Mouse (Mus musculus) CH12.LX (cell line): Measurements from ENCODE around the gene Hist1h4d. TPM values are rescaled to one million over a fixed set of nuclear protein-coding genes. Genes with fewer than 3 reads are reported as not detected.
"Not testable (repeated sequence)": the region's sequence is repeated elsewhere in the genome, so short reads cannot be mapped to it uniquely, and the experiment has no call there.

Experiments
- DNase-seq: peaks from one replicate; pipeline ENCODE4 v3.0.0-alpha.2; 2013; ENCODE audit errors: extremely low read depth
- H3K27ac ChIP-seq: 2 replicates; pipeline ENCODE4 v1.5.1; 2012; ENCODE audit warnings: low read depth, mild to moderate bottlenecking, control low read depth, moderate library complexity; ENCODE audit not compliant: insufficient read depth
- H3K27me3 ChIP-seq: replicated peaks from 2 replicates; pipeline ENCODE3; 2012; ENCODE audit warnings: inconsistent platforms
- H3K36me3 ChIP-seq, 2 experiments: replicated peaks in 1 of 2; 2 replicates each; pipeline versions ENCODE3 to v1.6.1; 2012; ENCODE audit warnings: inconsistent platforms in 1 of 2, low read length in 1 of 2, mild to moderate bottlenecking in 1 of 2, mixed read lengths in 1 of 2, moderate library complexity in 1 of 2; ENCODE audit not compliant: control insufficient read depth in 1 of 2, insufficient read depth in 1 of 2
- H3K4me1 ChIP-seq, 2 experiments: 2 replicates each; pipeline ENCODE4 v1.6.1; 2012; ENCODE audit warnings: inconsistent platforms in 1 of 2, moderate library complexity in 1 of 2; ENCODE audit not compliant: insufficient read depth in 2 of 2, control insufficient read depth in 1 of 2
- H3K4me2 ChIP-seq: 2 replicates; pipeline ENCODE4 v1.6.1; 2012; ENCODE audit warnings: low read depth, mild to moderate bottlenecking, control low read depth; ENCODE audit not compliant: poor library complexity, insufficient read depth, severe bottlenecking
- H3K4me3 ChIP-seq, 3 experiments: fragments of 150-350 bp in 1 of 3; sonication (generic) in 1 of 3; replicated peaks in 1 of 3; 2 replicates each; pipeline versions ENCODE3 to v1.5.1; 2011 to 2012; ENCODE audit warnings: low read depth in 2 of 3, low read length in 2 of 3, mild to moderate bottlenecking in 2 of 3, moderate library complexity in 2 of 3, control low read depth in 1 of 3, improper control_type of control experiment in 1 of 3, inconsistent platforms in 1 of 3, mixed read lengths in 1 of 3; ENCODE audit not compliant: poor library complexity in 1 of 3
- H3K79me2 ChIP-seq: replicated peaks from 2 replicates; pipeline ENCODE4 v1.6.1; 2012; ENCODE audit warnings: mild to moderate bottlenecking, moderate library complexity; ENCODE audit not compliant: control insufficient read depth, poor library complexity, insufficient read depth, severe bottlenecking; ENCODE audit errors: extremely low read depth
- H3K9ac ChIP-seq: 2 replicates; pipeline ENCODE4 v1.6.1; 2012; ENCODE audit warnings: low read depth, mild to moderate bottlenecking, control low read depth, moderate library complexity; ENCODE audit not compliant: insufficient read depth
- H3K9me3 ChIP-seq: replicated peaks from 2 replicates; pipeline ENCODE3; 2012; ENCODE audit warnings: low read length, inconsistent platforms, mixed read lengths
- CHD1 ChIP-seq: IDR thresholded peaks from 2 replicates; pipeline ENCODE4 v1.6.1; 2012; ENCODE audit warnings: low read depth, low read length, improper control_type of control experiment, inconsistent platforms
- CHD2 ChIP-seq: IDR thresholded peaks from 2 replicates; pipeline ENCODE4 v1.6.1; 2011; ENCODE audit warnings: low read length, improper control_type of control experiment
- ELF1 ChIP-seq: IDR thresholded peaks from 2 replicates; pipeline ENCODE4 v1.6.1; 2014; ENCODE audit warnings: low read depth, mild to moderate bottlenecking, inconsistent platforms, low read length, improper control_type of control experiment
- GABPA ChIP-seq: IDR thresholded peaks from 2 replicates; pipeline ENCODE4 v1.6.1; 2012; ENCODE audit warnings: low read depth, low read length, improper control_type of control experiment, inconsistent platforms; ENCODE audit not compliant: insufficient replicate concordance
- HCFC1 ChIP-seq: IDR thresholded peaks from 2 replicates; pipeline ENCODE4 v1.6.1; 2012; ENCODE audit warnings: low read depth, mild to moderate bottlenecking, inconsistent platforms, low read length, improper control_type of control experiment
- NELFE ChIP-seq: IDR thresholded peaks from 2 replicates; pipeline ENCODE4 v1.6.1; 2011; ENCODE audit warnings: low read depth, low read length, improper control_type of control experiment
- NRF1 ChIP-seq: IDR thresholded peaks from 2 replicates; pipeline ENCODE4 v1.6.1; 2014; ENCODE audit warnings: low read depth, mild to moderate bottlenecking, inconsistent platforms, low read length, improper control_type of control experiment, moderate library complexity
- POLR2A ChIP-seq: IDR thresholded peaks from 2 replicates; pipeline ENCODE4 v1.6.1; 2011; ENCODE audit warnings: low read depth, mild to moderate bottlenecking, improper control_type of control experiment, low read length
- POLR2AphosphoS2 ChIP-seq: IDR thresholded peaks from 2 replicates; pipeline ENCODE4 v1.6.1; 2011; ENCODE audit warnings: low read depth, low read length, improper control_type of control experiment
- RCOR1 ChIP-seq: conservative IDR thresholded peaks from 2 replicates; pipeline ENCODE4 v1.6.1; 2012; ENCODE audit warnings: low read depth, mild to moderate bottlenecking, inconsistent platforms, low read length, improper control_type of control experiment
- SIN3A ChIP-seq: IDR thresholded peaks from 2 replicates; pipeline ENCODE4 v1.6.1; 2012; ENCODE audit warnings: low read length, improper control_type of control experiment, inconsistent platforms
- TBP ChIP-seq: conservative IDR thresholded peaks from 2 replicates; pipeline ENCODE4 v1.6.1; 2011; ENCODE audit warnings: low read depth, low read length, improper control_type of control experiment
- TCF12 ChIP-seq: IDR thresholded peaks from 2 replicates; pipeline ENCODE4 v1.6.1; 2014; ENCODE audit warnings: low read depth, mild to moderate bottlenecking, inconsistent platforms, low read length, improper control_type of control experiment
- UBTF ChIP-seq: IDR thresholded peaks from 2 replicates; pipeline ENCODE4 v1.6.1; 2012; ENCODE audit warnings: low read depth, mild to moderate bottlenecking, inconsistent platforms, low read length, improper control_type of control experiment, moderate library complexity
- ZMIZ1 ChIP-seq: IDR thresholded peaks from 2 replicates; pipeline ENCODE4 v1.6.1; 2012; ENCODE audit warnings: low read depth, mild to moderate bottlenecking, inconsistent platforms, low read length, improper control_type of control experiment
- ZNF384 ChIP-seq: IDR thresholded peaks from 2 replicates; pipeline ENCODE4 v1.6.1; 2012; ENCODE audit warnings: low read depth, low read length, improper control_type of control experiment, inconsistent platforms
- dilution Hi-C: fragments of 300-500 bp; cut with MboI; formaldehyde crosslinking; loops from 2 replicates; pipeline ENCODE4 v1.14.3; 2020; ENCODE audit warnings: low sequenced_read_pairs; ENCODE audit not compliant: extremely low pct_unique_long_range_greater_than_20kb, extremely low pct_ligation_motif_present
- in situ Hi-C: fragments of 300-500 bp; cut with MboI; formaldehyde crosslinking; loops from 3 replicates; pipeline ENCODE4 v1.14.3; 2019; ENCODE audit warnings: low sequenced_read_pairs, low pct_ligation_motif_present, low pct_unique_long_range_greater_than_20kb, mixed read lengths
- polyA plus RNA-seq: library from polyadenylated mRNA; unstranded; fragments of >175 nt; gene quantifications from 2 replicates; pipeline ENCODE4 v1.2.1, GENCODE M21; 2012; ENCODE audit warnings: low read depth; ENCODE audit not compliant: insufficient read length
- total RNA-seq, 2 experiments: library from RNA; depleted of rRNA; stranded (reverse); fragments of 300-350 nt in 1 of 2; fragments of >200 nt in 1 of 2; gene quantifications; 2 replicates each; pipeline ENCODE4 v1.2.3; 2012 to 2014

The Hist1h4d gene
- total and polyA plus RNA-seq, 3 experiments, result 6.7 to 1,831 (median 27.7) TPM

DNA sequence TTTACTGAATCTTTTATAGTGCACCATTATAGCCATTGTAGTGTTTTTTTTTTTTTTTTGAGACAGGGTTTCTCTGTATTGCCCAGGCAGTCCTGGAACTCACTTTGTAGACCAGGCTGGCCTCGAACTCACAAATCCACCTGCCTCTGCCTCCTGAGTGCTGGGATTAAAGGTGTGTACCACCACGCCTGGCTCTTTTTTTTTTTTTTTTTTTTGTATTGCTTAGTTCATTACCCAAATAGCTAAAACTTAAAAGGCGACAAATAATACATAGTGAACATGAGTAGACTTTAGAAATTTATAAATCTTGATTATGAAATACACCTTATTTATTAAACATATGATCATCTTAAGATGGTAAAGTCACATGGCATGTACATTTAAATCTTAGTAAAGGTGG is 39.9 kb upstream of the Hist1h4d start:
- H3K9ac ChIP-seq, result peak overlapping the region; percentile 97; the same call in 1 of the 2 replicates
- H3K36me3 ChIP-seq, result no peaks in the 10 kb centered on the region
- H3K27me3 ChIP-seq, result no peaks in the 10 kb centered on the region
- in situ Hi-C loops, result no loop called here
- no peak overlapping the region for H3K27ac ChIP-seq
- H3K4me2 ChIP-seq, result peak overlapping the region; percentile 56; the same call in 1 of the 2 replicates
- dilution Hi-C loops, result no loop called here
- no peak overlapping the region for H3K4me3 ChIP-seq
- H3K4me1 ChIP-seq, result peaks cover 7 to 44% of the 10 kb centered on the region in 2 experiments; a peak in 3 of 4 replicates
- TF ChIP-seq GABPA (no peak), RCOR1 (no peak), ZNF384 (peak; percentile 78)
- no peaks in the 10 kb centered on the region for H3K9me3 ChIP-seq
- no peak for DNase-seq
- no peaks in the 10 kb centered on the region for H3K79me2 ChIP-seq

DNA sequence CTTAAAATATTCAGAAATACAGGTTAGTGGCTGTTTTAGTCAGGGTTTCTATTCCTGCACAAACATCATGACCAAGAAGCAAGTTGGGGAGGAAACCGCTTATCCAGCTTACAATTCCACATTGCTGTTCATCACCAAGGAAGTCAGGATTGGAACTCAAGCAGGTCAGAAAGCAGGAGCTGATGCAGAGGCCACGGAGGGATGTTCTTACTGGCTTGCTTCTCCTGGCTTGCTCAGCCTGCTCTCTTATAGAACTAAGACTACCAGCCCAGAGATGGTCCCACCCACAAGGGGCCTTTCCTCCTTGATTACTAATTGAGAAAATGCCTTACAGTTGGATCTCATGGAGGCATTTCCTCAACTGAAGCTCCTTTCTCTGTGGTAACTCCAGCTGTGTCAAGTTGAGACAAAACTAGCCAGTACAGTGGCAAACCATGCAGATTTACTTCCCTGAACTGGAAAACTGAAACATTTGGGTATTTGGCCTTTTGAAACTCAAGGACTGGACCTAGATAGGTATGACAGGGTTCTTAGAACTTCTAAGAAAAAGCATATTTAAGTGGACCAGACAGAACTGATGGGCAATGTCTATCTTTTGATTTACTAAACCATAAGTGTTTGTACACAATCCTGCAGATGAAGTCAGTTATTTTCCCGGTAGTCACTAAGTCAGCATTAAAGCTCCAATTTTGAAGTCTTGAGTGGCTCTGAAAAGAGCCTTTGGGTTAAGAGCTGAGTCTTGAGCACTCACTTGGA is 39.0 kb upstream of the Hist1h4d start:
- H3K4me1 ChIP-seq, result peaks cover 5 to 36% of the 10 kb centered on the region in 2 experiments; a peak in 3 of 4 replicates
- peak overlapping the region; percentile 97 for H3K27ac ChIP-seq
- H3K4me3 ChIP-seq, result peak overlapping the region; percentile 34 to 72 (median 50)
- dilution Hi-C loops, H3K27me3 ChIP-seq, DNase-seq, in situ Hi-C loops, H3K79me2 ChIP-seq, H3K9me3 ChIP-seq, H3K36me3 ChIP-seq: not testable (repeated sequence)
- peak overlapping the region; percentile 97 for H3K9ac ChIP-seq
- TF ChIP-seq RCOR1, result peak; percentile 39; the same call in 1 of the 2 replicates
- TF ChIP-seq POLR2A, result peak; percentile 44; the same call in 1 of the 2 replicates
- peak; percentile 69; the same call in 1 of the 2 replicates for TF ChIP-seq CHD1
- TF ChIP-seq NELFE, result peak; percentile 52
- peak; percentile 99 for TF ChIP-seq POLR2AphosphoS2
- 0 out of 2 replicates have a peak, but pooled peaks have one; percentile 4 for TF ChIP-seq CHD2
- TF ChIP-seq SIN3A, result peak; percentile 67; the same call in 1 of the 2 replicates
- peak; percentile 77; the same call in 1 of the 2 replicates for TF ChIP-seq ZMIZ1
- H3K4me2 ChIP-seq, result peak overlapping the region; percentile 84

DNA sequence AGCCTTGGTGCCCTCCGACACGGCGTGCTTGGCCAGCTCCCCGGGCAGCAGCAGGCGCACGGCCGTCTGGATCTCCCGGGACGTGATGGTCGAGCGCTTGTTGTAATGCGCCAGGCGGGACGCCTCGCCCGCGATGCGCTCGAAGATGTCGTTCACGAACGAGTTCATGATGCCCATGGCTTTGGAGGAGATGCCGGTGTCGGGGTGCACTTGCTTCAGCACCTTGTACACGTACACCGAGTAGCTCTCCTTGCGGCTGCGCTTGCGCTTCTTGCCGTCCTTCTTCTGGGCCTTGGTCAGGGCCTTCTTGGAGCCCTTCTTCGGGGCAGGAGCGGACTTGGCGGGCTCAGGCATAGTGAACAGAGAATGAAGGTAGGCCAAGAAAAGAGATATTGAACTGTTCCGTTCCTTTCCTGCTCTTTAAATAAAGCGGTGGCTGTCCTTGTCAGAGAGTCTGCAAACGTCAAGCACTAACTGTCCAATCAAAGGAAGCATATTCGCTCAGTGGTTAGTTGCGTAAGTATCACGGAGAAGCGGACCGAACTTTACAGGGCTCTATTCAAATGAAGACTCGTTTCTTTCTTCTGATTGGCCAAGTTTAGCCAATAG is 38.3 kb upstream of the Hist1h4d start, which contains the start of gene Hist1h2bh:
Gene Hist1h2bh, minus strand, starts transcription at position 394 of the 609 bp plus-strand sequence.
- H3K4me2 ChIP-seq, result peak within 1 kb of the TSS; percentile 84
- peaks cover 3 to 29% of the 10 kb centered on the region in 2 experiments; a peak in 3 of 4 replicates for H3K4me1 ChIP-seq
- H3K27ac ChIP-seq, result peak within 1 kb of the TSS; percentile 97
- H3K36me3 ChIP-seq, H3K27me3 ChIP-seq, H3K9me3 ChIP-seq: not testable (repeated sequence)
- H3K9ac ChIP-seq, result peak within 1 kb of the TSS; percentile 97
- DNase-seq, result peak; percentile 98
- peak within 1 kb of the TSS; percentile 50 to 72 (median 51) for H3K4me3 ChIP-seq
- TF ChIP-seq NELFE, result peak; percentile 99
- peak; percentile 98 for TF ChIP-seq UBTF
- TF ChIP-seq TCF12, result peak; percentile 93
- 0 out of 2 replicates have a peak, but pooled peaks have one; percentile 9 for TF ChIP-seq ELF1
- TF ChIP-seq NRF1, result peak; percentile 63
- TF ChIP-seq POLR2AphosphoS2, result peak; percentile 98
- TF ChIP-seq SIN3A, result 0 out of 2 replicates have a peak, but pooled peaks have one; percentile 18
- peak; percentile 99 for TF ChIP-seq POLR2A
- peak; percentile 99 for TF ChIP-seq ZMIZ1
- peak; percentile 99 for TF ChIP-seq TBP
- peak; percentile 53; the same call in 1 of the 2 replicates for TF ChIP-seq HCFC1
- TF ChIP-seq, all 38 proteins: peak for 11; not testable (repeated sequence) for 27
- H3K79me2 ChIP-seq, dilution Hi-C loops, in situ Hi-C loops: not testable (repeated sequence)
